Mouse (Mus musculus): Measurements from ENCODE around the gene Tmem50a.

- TF ChIP-seq CTCF (IDR thresholded peaks at IDR 0.05; ENCODE audit: borderline replicate concordance, extremely low read depth, insufficient read depth, insufficient read length), result no peak
- TF ChIP-seq POLR2A (IDR thresholded peaks at IDR 0.05; ENCODE audit: borderline replicate concordance, extremely low read depth, insufficient read depth, insufficient read length, poor library complexity, severe bottlenecking), result no peak
Observed at GRCm38 (mm10) chr4:134955196-134955595, 40.4 kb upstream of the Tmem50a start.
